Mouse (Mus musculus) megakaryocyte, embryonic 14.5 days (primary cell): ENCODE measurements around the gene Npr2.

ENCODE experiments used
- FLI1 ChIP-seq: IDR thresholded peaks from 2 replicates; pipeline ENCODE4 v1.6.1; 2012; ENCODE audit warnings: low read length, inconsistent platforms, mixed read lengths
- GATA1 ChIP-seq: IDR thresholded peaks from 3 replicates; pipeline ENCODE4 v1.6.1; 2012; ENCODE audit warnings: mixed read lengths, low read length, inconsistent platforms, borderline replicate concordance

GRCm38 (mm10) chr4:43668782-43669427 lies 37.2 kb downstream of the Npr2 start, which contains the start of the genes Tmem8b and Fam221b:
- no peak for TF ChIP-seq GATA1
- no peak for TF ChIP-seq FLI1
